Mouse (Mus musculus) thymus, postnatal 0 days (tissue): ENCODE results near the gene Defb45. TPM values are rescaled to one million over a fixed set of nuclear protein-coding genes. Genes with fewer than 3 reads are reported as not detected.

Experiments
- DNase-seq: peaks from one replicate; pipeline ENCODE4 v3.0.0-alpha.2; 2015; ENCODE audit warnings: low spot score
- polyA plus RNA-seq: library from polyadenylated mRNA; unstranded; fragments of >200 nt; fragmentation: Nextera tagmentation; extraction: Ambion mirVana; gene quantifications from 2 replicates; pipeline ENCODE4 v1.2.1, GENCODE M21; 2015

Defb45 gene
- polyA plus RNA-seq, 1 experiment from 2014 or later, result not detected

DNA sequence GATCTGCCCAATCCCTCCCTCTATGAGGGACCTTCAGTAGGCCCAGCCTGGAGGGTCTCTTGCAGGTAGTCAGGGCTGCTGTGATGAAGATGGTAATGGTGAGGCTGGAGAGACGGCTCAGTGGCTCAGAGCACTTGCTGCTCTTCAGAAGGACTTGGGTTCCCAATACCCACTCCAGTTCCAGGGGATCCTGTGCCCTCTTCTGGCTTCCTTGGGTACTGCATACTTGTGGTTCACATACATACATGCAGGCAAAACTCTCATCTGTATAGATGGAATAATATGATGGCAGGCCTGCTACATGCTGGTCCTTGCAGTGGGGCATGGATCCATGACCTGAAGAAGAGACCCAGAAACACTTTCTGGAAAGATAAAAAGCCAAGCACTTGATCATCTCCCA, 9.5 kb upstream of the Defb45 start:
- DNase-seq, result no peak

DNA sequence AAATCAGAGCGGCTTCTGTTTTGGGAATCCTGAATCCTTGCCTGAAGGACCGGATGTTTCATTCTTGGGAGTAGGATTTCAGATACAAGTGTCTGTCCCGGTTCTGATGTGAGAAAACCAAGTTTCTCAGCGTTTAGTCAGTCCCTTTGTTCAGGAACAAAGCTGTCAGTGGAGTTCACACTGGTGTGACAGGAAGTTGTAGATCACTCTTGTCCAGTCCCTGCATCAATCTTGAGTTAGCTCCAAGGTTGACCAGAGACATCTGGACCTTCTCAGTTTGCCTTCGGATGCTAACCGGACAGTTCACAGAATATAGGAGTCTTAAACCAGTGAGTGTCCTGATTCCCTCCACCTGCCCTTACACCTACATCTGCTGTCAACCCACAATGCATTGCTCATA, 8.5 kb upstream of the Defb45 start:
- DNase-seq, result no peak

DNA sequence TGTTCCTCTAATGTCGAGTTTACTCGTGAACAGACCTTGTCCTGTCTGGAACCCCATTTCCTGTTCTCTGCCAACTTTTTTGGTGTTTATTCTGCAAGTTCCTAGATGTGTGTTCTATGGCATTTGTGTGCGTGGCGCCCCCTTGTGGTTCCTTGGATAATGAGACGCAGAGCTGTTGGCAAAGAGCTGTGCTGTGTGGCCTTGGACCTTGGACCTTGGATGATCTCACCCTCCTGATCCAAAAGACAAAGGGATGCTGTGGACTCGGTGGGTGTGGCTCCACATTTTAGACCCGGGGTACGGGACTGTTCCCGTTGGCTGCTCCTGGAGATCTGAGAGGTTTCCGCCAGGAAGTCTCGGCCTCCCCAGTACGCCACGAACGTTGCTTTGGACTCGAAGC, 4.9 kb upstream of the Defb45 start, which contains the start of gene Defb36:
Gene Defb36, plus strand, starts transcription at position 271 of the 400 bp plus-strand sequence.
- peak; percentile 16 for DNase-seq

GRCm38 (mm10) chr2:152601275-152601960, 2.2 kb upstream of the Defb45 start:
- no peak for DNase-seq

- DNase-seq, result no peak
Observed at GRCm38 (mm10) chr2:152600076-152600475, 877 bp upstream of the Defb45 start.

DNA sequence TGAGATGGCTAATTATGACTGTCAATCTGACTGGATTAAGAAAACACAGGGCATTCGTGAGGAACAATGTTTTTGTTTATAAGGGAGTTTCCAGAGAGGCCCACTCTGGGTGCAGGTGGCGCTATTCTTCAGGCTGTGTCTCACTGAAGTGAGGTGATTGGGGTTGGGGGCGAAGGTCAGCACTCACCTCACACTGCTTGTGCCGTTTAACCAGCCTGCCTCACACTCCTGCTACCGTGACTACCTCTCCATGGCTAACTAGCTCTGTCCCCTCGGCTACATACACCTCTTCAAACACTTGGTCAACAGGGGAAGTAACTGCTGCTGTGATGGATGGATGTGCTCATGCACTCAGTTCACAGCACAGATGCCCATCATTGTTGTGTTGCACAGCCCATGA, 10.2 kb downstream of the Defb45 start:
- no peak for DNase-seq

GRCm38 (mm10) chr2:152588450-152588849, 10.7 kb downstream of the Defb45 start:
- no peak for DNase-seq

DNA sequence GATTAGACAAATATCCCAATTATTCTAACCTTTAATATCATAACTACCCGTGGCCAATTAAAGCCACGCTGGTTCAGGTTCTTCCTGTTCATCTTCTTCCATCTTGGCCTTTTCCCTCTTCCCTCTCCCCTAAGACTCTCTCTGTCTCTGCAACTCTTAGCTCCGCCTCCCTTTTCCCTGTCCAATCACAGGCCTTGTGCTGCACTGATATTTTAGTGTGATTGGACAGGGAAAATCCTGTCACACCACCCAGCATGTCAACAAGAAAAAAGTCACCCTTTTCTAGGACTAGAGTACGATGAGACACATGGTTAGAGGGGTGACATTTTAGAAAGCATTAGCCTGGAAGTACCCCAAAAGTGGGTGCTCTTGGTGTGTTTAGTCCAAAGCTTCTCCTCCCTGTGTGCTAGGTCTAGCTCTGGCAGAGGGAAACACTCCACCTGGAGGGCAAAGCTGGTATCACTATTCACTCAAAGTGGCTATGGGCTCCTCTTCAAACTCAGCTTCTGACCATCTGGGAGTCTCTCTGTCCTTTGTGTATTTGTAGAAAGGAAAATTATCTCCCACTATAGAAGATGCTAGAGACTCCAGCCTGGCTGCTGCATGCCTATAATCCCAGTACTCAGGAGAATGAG, 12.2 kb downstream of the Defb45 start:
- DNase-seq, result peak; percentile 23

DNA sequence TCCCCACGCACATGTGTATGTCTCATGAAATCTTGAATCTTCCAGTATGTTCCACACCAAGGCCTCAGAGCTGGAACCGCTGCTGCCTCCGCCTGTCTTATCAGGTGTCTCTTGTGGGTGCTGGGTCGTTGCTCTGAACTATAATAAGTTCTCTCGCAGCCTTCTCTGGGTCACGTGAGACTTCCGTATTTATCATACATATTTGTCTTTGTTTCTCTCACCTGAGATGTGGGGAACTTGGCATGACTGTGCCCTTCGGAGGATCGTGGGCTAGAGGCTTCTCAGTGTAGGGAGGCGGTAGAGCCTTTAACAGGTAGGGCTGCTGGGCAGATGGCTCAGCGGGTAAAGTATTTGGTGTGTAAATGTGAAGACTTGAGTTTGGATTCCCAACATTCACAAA, 18.6 kb downstream of the Defb45 start:
- no peak for DNase-seq

DNA sequence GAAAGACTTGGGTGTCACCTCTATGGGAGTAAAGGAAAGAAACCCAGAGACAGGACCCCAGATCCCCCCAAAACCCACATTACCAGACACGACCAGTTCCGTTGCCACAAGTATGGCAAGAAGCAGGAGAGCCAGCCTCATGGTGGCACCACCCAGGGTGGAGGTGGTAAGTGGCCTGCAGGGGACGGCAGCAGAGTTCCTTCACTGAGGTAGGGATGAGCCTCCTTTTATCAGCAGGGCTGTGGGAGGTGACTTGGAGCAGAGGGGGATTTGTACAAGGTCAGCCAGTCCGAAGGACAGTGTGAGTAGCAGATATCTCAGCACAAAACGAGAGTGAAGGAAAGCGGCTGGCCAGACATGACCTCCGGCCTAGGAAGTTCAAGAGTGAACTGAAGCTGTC, 19.1 kb downstream of the Defb45 start, which contains the start of gene Defb19:
Gene Defb19, minus strand, starts transcription at position 206 of the 400 bp plus-strand sequence.
- DNase-seq, result no peak

GRCm38 (mm10) chr2:152573484-152573883, 25.7 kb downstream of the Defb45 start:
- DNase-seq, result no peak

GRCm38 (mm10) chr2:152572114-152572794, 26.9 kb downstream of the Defb45 start, which contains the start of gene Defb21:
Gene Defb21, plus strand, starts transcription at chr2:152572744.
- DNase-seq, result no peak

GRCm38 (mm10) chr2:152570313-152570712, 28.9 kb downstream of the Defb45 start:
- DNase-seq, result no peak

DNA sequence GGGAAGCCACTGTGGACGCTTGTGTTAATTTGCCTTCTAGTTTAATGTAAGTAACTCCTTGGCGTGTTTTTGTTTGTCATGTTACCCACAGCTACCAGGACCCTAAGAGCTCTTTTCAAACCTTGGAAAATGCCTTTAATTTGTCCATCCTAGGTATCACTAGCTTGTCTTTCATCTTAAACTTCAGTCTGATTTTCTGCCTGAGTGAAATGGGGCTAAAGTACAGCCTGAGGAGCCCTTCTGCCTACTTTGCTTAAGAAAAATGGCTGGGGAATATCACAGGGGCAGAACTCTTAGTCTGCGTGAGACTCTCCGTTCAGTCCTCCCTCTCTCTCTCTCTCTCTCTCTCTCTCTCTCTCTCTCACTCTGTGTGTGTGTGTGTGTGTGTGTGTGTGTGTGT, 29.3 kb downstream of the Defb45 start:
- DNase-seq, result no peak

- DNase-seq, result no peak
Observed at GRCm38 (mm10) chr2:152569038-152569437, 30.2 kb downstream of the Defb45 start, which contains the start of gene Gm17416. Gene Gm17416, plus strand, starts transcription at chr2:152569338.

DNA sequence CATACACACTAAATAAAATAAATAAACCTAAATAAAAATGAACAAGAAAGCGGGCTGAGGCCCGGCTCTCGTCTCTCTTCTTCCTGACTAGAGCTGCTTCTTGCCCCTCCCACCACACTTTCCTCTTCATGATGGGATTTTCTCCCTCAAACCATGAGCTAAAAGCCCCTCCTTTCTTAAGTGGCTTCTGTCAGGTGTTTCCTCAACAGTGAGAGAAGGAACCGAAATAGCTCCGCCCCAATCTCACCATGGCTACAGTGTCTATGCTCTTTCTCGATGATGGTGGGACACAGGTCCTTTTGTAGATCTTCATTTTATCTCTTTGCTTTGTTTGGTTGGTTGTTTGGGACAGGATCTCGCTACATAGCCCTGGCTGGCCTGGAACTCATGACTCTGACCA, 42.5 kb downstream of the Defb45 start:
- DNase-seq, result no peak

GRCm38 (mm10) chr2:152553774-152554423, 45.3 kb downstream of the Defb45 start:
- peak; percentile 30 for DNase-seq

DNA sequence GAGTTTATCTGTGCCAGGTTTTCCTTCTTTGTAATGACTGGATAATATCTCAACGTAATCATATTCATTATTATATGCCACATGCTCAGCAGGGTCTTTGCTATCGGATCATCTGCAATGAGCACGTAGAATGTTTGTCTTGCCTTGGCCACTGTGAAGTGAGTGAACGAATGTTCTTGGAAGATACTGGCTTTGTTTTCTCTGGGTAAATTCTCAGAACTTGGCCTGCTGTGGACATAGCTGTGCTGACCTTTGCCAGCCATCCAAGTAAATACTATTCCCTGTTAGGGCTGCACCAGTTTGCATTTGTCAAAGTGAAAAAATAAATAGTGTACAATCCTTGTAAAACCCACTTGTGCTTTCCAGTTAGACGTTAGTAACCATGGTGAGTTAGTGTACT, 51.1 kb downstream of the Defb45 start:
- DNase-seq, result no peak

- peak; percentile 1 for DNase-seq
Observed at GRCm38 (mm10) chr2:152544691-152545090, 54.5 kb downstream of the Defb45 start.

GRCm38 (mm10) chr2:152543478-152543877, 55.7 kb downstream of the Defb45 start:
- DNase-seq, result no peak
